Mouse (Mus musculus) lung, embryonic 14.5 days (tissue): Measurements from ENCODE around the gene Sntg2. TPM values are rescaled to one million over a fixed set of nuclear protein-coding genes. Genes with fewer than 3 reads are reported as not detected.

Experiments
- ATAC-seq: fragments of 200-750 bp; cut with Nextera tagmentation; 2 replicates; pipeline ENCODE4 v1.8.0; 2017; ENCODE audit warnings: mild to moderate bottlenecking, moderate TSS enrichment, moderate library complexity; ENCODE audit not compliant: insufficient read depth
- DNase-seq: peaks from one replicate; pipeline ENCODE4 v3.0.0-alpha.2; 2015
- H3K27ac ChIP-seq: fragments of 300-500 bp; sonication (generic); 2 replicates; pipeline ENCODE4 v1.5.1; 2014; ENCODE audit warnings: low read depth, mild to moderate bottlenecking, moderate library complexity
- H3K27me3 ChIP-seq: fragments of 300-500 bp; sonication (generic); 2 replicates; pipeline ENCODE4 v1.6.1; 2014; ENCODE audit warnings: low read length, control low read depth; ENCODE audit not compliant: insufficient read depth
- H3K36me3 ChIP-seq: fragments of 300-500 bp; sonication (generic); 2 replicates; pipeline ENCODE4 v1.6.1; 2014; ENCODE audit warnings: control low read depth; ENCODE audit not compliant: insufficient read depth
- H3K4me1 ChIP-seq: fragments of 300-500 bp; sonication (generic); 2 replicates; pipeline ENCODE4 v1.6.1; 2014; ENCODE audit warnings: antibody characterized with exemption, control low read depth; ENCODE audit not compliant: insufficient read depth
- H3K4me2 ChIP-seq: fragments of 300-500 bp; sonication (generic); 2 replicates; pipeline ENCODE4 v1.6.1; 2014; ENCODE audit warnings: mild to moderate bottlenecking
- H3K4me3 ChIP-seq: fragments of 300-500 bp; sonication (generic); 2 replicates; pipeline ENCODE4 v1.5.1; 2014; ENCODE audit warnings: low read depth, low read length
- H3K9ac ChIP-seq: fragments of 300-500 bp; sonication (generic); 2 replicates; pipeline ENCODE4 v1.6.1; 2014
- H3K9me3 ChIP-seq: fragments of 300-500 bp; sonication (generic); 2 replicates; pipeline ENCODE4 v1.6.1; 2016; ENCODE audit warnings: low read depth, low read length, control low read depth
- CTCF ChIP-seq: IDR thresholded peaks from 2 replicates; pipeline ENCODE4 v1.5.1; 2016; ENCODE audit warnings: antibody characterized with exemption, low read depth
- WGBS: fragments of 180-500 bp; shearing (Covaris S2); extraction: QIAGEN DNeasy Blood & Tissue Kit; methylation state at CpG from one replicate; pipeline ENCODE4 v1.1.7; 2014; 5-methylcytosine and 5-hydroxymethylcytosine counted together
- polyA plus RNA-seq: library from polyadenylated mRNA; unstranded; fragments of >200 nt; fragmentation: Nextera tagmentation; extraction: Ambion mirVana; gene quantifications from 2 replicates; pipeline ENCODE4 v1.2.1, GENCODE M21; 2014

Gene Sntg2
- polyA plus RNA-seq, 1 experiment from 2014 or later: 11.6 TPM

GRCm38 (mm10) chr12:30128561-30129410 lies 244.4 kb downstream of the Sntg2 start:
- H3K9me3 ChIP-seq: no peaks in the 10 kb centered on the region
- H3K36me3 ChIP-seq: no peaks in the 10 kb centered on the region
- H3K4me1 ChIP-seq: no peaks in the 10 kb centered on the region
- TF ChIP-seq CTCF: peak; percentile 87
- 54% methylated on average over 7 of the region's 7 CpGs for WGBS
- no peak overlapping the region for H3K9ac ChIP-seq
- H3K27ac ChIP-seq: no peak overlapping the region
- no peak overlapping the region for H3K4me2 ChIP-seq
- ATAC-seq (no peak; the same call in 1 of the 2 replicates), DNase-seq (peak; percentile 87)
- no peaks in the 10 kb centered on the region for H3K27me3 ChIP-seq
- H3K4me3 ChIP-seq: no peak overlapping the region

Other genes starting within 250 kb of the Sntg2 start
- not detected in 2 replicates for gene Tpo, start 240.8 kb downstream of the Sntg2 start, polyA plus RNA-seq
- 31.1 and 34.0 TPM in 2 replicates for gene Tmem18, start 211.1 kb upstream of the Sntg2 start, polyA plus RNA-seq